Mouse (Mus musculus) retina, postnatal 1 day (tissue): ENCODE results near the gene Map7d2.
"Not testable (repeated sequence)": the region's sequence is repeated elsewhere in the genome, so short reads cannot be mapped to it uniquely, and the experiment has no call there.

Source experiments
- DNase-seq: peaks from one replicate; pipeline ENCODE4 v3.0.0-alpha.2; 2012

The Map7d2 gene

GRCm38 (mm10) chrX:159414130-159414828 is at the start of gene Map7d2:
Gene Map7d2, plus strand, starts transcription at chrX:159414572.
- peak; percentile 71 for DNase-seq

- peak; percentile 91 for DNase-seq
These were observed 42.3 kb upstream of the Map7d2 start, which contains the start of gene Eif1ax for GRCm38 (mm10) chrX:159371831-159372752. Gene Eif1ax, plus strand, starts transcription at chrX:159372178.

GRCm38 (mm10) chrX:159372753-159373144 is 41.6 kb upstream of the Map7d2 start:
- no peak for DNase-seq

GRCm38 (mm10) chrX:159387105-159387504 is 27.3 kb upstream of the Map7d2 start:
- DNase-seq = no peak

GRCm38 (mm10) chrX:159388953-159389352 is 25.4 kb upstream of the Map7d2 start:
- DNase-seq = no peak

- DNase-seq = no peak
These were observed 23.9 kb upstream of the Map7d2 start for GRCm38 (mm10) chrX:159390347-159390962.

GRCm38 (mm10) chrX:159391239-159391638 is 23.1 kb upstream of the Map7d2 start:
- DNase-seq = no peak

GRCm38 (mm10) chrX:159409253-159409652 is 5.1 kb upstream of the Map7d2 start:
- peak; percentile 61 for DNase-seq

GRCm38 (mm10) chrX:159414829-159415673 is 679 bp downstream of the Map7d2 start:
- peak; percentile 41 for DNase-seq

- not testable (repeated sequence) for DNase-seq
These were observed 16.1 kb downstream of the Map7d2 start for GRCm38 (mm10) chrX:159430507-159430906.

GRCm38 (mm10) chrX:159442128-159442527 is 27.8 kb downstream of the Map7d2 start:
- peak; percentile 58 for DNase-seq

GRCm38 (mm10) chrX:159447133-159447532 is 32.8 kb downstream of the Map7d2 start:
- no peak for DNase-seq

GRCm38 (mm10) chrX:159459006-159459654 is 44.8 kb downstream of the Map7d2 start:
- peak; percentile 37 for DNase-seq

GRCm38 (mm10) chrX:159474799-159475198 is 60.4 kb downstream of the Map7d2 start:
- no peak for DNase-seq

GRCm38 (mm10) chrX:159478243-159478940 is 64.0 kb downstream of the Map7d2 start:
- not testable (repeated sequence) for DNase-seq

GRCm38 (mm10) chrX:159484247-159484646 is 69.9 kb downstream of the Map7d2 start:
- no peak for DNase-seq

- no peak for DNase-seq
These were observed 88.8 kb downstream of the Map7d2 start for GRCm38 (mm10) chrX:159503181-159503580.

GRCm38 (mm10) chrX:159508331-159509036 is 94.1 kb downstream of the Map7d2 start:
- peak; percentile 5 for DNase-seq

GRCm38 (mm10) chrX:159509042-159509441 is 94.7 kb downstream of the Map7d2 start:
- DNase-seq = no peak
